Mouse (Mus musculus): ENCODE results near the gene Enthd1. TPM values are rescaled to one million over a fixed set of nuclear protein-coding genes. Genes with fewer than 3 reads are reported as not detected.

Enthd1 gene
- not detected for total RNA-seq (2021)
- long read RNA-seq, experiment 1 = 0 reads
- long read RNA-seq, experiment 2 = 0 reads

DNA sequence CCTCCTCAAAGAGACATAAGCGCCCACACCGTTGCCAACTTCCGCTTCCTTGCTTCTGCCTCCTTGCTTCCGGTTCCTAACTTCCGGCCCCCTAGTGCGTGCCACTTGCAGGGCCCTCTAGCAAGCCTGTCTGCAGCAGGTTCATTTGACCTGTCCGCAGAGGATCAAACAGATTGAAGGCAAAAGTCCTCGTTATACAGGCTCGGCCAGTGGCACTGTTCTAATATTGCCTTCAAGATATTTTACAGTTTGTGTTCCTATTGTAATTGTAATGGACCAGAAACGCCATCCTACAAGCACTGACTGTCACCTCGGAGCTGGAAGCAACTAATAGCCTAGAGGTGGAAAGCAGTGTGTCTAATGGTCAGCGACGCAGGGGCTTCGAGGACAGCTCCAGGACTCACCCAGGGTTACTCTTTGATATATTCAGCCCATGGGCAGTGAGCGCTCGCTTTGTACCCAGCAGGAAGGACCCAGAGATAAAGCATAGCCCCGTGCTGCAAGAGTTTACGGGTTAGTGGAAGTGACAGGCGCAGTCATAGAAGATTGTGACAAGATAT, at the start of gene Enthd1:
Enthd1 (minus strand) TSS at position 51 of the 560 bp plus-strand sequence.
- TF ChIP-seq CTCF (conservative IDR thresholded peaks at IDR 0.05) = no peak
- no peak for DNase-seq (ENCODE audit: low spot score in 2 of 2)
- Histone ChIP-seq H3K4me3 (no peak within 1 kb of the TSS), H3K27ac (no peak within 1 kb of the TSS)

DNA sequence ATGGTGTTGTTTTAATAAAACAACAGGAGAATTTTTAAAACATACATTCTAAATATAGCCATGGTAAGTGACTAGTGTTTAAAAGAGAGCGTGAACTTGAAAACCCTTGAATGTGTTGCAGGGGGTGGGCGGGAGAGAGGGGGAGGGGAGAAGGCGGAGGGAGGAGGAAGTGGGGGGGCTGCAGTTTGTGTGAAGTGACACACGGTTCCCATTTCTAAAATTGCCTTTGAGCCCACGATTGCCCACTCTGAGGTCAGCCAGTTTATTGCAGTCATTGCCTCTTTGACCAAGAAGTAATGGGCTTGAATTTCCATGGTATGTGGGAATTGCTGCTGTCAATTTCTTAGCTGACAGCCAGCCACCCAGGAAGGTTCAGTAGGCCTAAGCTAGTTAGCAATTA, 48.9 kb upstream of the Enthd1 start:
- no peak for TF ChIP-seq CTCF (conservative IDR thresholded peaks at IDR 0.05)
- Histone ChIP-seq H3K27ac (no peak overlapping the region), H3K4me3 (no peak overlapping the region)
- no peak for DNase-seq (ENCODE audit: low spot score in 2 of 2)

DNA sequence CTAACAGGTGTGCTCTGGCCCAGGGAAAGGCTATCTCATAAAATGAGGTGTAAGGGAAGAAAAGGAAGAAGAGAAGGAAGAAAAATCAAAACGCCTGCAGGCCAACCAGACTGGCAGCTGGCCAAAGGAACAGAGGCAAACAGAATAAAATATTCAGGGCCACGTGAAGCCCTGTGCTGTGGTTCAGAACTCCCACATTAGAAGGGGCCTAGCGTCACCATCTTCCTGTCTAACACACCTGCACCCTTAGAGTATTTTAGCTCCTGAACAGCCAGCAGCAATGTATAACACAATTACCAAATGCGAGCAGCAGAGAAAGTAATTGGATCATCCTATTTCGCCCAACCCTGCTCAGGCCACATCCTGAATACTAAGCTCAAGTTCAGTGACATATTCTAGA, 46.5 kb upstream of the Enthd1 start:
- no peak for TF ChIP-seq CTCF (conservative IDR thresholded peaks at IDR 0.05)
- H3K27ac ChIP-seq = no peak overlapping the region
- H3K4me3 ChIP-seq = no peak overlapping the region
- DNase-seq (ENCODE audit: low spot score in 2 of 2) = no peak

DNA sequence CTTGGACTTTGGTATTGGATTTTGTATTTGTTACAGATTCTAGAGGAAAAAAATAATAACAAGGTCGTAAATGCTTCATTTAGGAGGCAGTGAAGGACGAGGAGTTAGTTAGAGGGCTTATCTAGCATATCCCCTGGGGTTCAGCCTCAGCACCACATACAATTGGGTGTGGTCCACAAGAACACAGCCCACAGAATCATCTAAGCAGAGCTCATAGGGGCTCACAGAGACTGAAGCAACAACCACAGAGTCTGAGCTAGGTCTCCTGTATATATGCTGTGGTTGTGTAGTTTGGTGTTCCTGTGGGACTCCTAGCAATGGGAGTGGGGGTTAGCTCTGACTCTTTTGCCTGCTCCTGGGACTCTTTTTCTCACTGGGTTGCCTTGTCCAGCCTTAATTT, 45.4 kb upstream of the Enthd1 start:
- TF ChIP-seq CTCF (conservative IDR thresholded peaks at IDR 0.05) = no peak
- no peak overlapping the region for H3K27ac ChIP-seq
- no peak overlapping the region for H3K4me3 ChIP-seq
- DNase-seq (ENCODE audit: low spot score in 2 of 2) = no peak

DNA sequence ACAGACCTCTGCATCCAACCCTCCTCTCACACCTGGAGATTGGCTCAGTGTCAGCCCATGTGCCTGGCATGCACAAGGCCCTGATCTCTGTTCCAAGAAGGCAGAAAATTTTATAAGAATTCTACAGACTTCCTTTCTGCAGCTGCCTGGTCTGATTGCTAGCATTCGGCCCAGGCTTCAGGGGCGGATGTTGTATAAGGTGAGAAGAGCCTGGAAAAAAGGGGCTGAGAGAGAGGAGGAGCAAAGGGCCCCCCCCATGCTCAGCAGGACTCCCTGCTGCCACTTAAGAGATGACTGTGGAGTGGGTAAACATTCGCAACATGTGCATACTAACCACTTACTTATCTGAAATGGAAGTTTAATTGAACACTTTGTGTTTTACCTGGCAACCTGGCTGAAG, 43.0 kb upstream of the Enthd1 start:
- Histone ChIP-seq H3K27ac (no peak overlapping the region), H3K4me3 (no peak overlapping the region)
- TF ChIP-seq CTCF (conservative IDR thresholded peaks at IDR 0.05) = no peak
- DNase-seq (ENCODE audit: low spot score in 2 of 2) = no peak

DNA sequence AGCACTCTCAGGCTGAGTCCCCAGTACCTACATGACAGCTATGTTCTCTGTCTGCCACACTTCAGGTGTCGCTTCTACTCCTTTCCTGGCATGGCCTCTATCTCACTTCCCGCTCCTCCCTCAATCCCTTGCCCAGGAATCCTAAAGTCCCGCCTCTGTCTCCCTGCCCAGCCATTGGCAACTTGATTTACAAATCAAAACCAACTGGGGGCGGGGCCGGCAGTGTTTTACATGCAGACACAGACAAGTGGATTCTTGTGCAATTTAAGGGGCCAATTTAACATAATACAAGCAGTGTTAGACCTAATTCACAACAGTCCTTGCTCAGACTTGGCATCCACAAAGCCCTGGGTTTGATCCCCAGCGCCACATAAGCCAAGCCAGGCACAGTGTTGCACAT, 39.1 kb upstream of the Enthd1 start:
- Histone ChIP-seq H3K4me3 (no peak overlapping the region), H3K27ac (no peak overlapping the region)
- no peak for TF ChIP-seq CTCF (conservative IDR thresholded peaks at IDR 0.05)
- no peak for DNase-seq (ENCODE audit: low spot score in 2 of 2)

DNA sequence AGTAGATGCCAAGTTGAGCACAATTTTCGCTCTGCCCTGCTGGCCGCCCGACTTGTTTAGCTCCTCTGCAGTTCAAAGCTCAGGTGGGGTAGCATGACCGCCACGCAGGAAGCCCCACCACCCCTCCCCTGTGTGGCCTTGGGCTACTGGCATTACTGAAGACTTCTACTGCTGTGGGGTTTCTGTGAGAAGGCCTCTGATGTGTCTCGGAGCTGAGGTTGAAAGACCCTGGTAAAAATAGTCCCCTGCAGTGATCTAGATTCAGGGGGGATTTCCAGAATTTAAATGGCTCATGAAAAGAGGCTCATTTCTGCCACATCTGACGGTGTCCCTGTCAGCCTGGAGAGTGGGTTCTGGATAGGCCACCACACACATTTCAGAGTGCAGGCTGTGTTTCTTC, 37.5 kb upstream of the Enthd1 start:
- no peak for TF ChIP-seq CTCF (conservative IDR thresholded peaks at IDR 0.05)
- Histone ChIP-seq H3K4me3 (no peak overlapping the region), H3K27ac (no peak overlapping the region)
- no peak for DNase-seq (ENCODE audit: low spot score in 2 of 2)

DNA sequence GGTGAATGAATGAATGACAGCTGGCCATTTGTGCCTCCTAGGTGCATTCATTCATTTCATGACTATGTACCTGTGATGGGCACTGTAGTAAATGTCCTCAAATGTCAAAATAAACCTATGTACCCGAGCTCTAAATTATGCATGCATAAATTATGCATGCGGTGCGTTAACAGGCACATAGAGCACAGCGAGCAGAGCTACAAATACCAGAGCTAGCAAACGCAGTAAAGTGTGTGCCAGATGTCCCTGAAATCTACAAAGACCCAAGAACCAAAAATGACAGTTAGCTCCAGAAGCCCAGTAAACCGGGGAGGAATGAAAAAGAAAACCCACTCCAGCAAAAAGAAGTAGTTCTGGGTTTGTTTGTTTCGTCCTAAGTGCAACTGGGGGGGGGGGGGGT, 36.5 kb upstream of the Enthd1 start:
- no peak for TF ChIP-seq CTCF (conservative IDR thresholded peaks at IDR 0.05)
- H3K4me3 ChIP-seq = no peak overlapping the region
- H3K27ac ChIP-seq = no peak overlapping the region
- DNase-seq (ENCODE audit: low spot score in 2 of 2) = no peak

DNA sequence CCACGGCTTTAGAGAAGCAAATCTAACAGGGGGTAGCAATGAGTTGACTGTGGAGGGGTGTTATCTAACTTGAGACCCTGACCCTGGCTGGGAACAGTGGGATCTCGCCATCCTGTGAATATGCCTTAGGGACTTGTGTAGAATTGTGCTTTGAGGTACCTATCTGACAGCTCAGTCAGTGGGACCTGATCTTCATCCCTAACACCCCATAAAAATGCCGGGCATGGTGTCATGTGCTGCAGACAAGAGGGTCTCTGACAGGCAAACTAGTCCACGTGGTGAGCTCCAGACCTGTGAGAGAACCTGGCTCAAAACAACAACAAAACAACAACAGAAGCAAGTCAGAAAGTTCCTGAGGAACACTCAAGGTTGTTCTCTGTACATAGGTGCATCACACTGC, 34.9 kb upstream of the Enthd1 start:
- DNase-seq (ENCODE audit: low spot score in 2 of 2) = no peak
- TF ChIP-seq CTCF (conservative IDR thresholded peaks at IDR 0.05) = no peak
- Histone ChIP-seq H3K4me3 (no peak overlapping the region), H3K27ac (no peak overlapping the region)

DNA sequence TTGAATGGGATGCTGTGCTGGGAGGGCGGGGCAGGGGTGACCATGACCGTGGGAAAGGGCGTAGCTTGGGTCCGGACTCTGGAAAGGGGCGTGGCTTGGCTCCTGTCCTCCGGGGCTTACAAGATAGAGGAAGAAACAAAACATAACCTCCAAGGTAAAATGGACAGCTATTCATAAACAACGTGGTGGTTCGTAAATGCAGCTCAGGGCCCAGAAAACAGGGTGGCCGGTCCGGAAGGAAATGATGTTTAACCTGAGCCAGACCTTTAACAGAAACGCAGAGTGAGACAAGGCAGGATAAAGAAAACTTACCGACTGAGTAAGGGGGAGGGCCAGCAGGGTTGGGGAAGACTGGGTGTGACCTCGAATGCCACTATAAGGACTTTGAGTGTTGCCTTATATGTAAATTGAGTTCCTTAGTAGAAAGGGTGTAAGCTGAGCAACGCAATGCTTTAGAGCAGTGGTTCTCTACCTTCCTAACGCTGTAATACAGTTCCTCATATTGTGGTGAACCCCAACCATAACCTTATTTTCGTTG, 34.3 kb upstream of the Enthd1 start:
- DNase-seq (ENCODE audit: low spot score in 2 of 2) = no peak
- no peak overlapping the region for H3K27ac ChIP-seq
- no peak for TF ChIP-seq CTCF (conservative IDR thresholded peaks at IDR 0.05)
- no peak overlapping the region for H3K4me3 ChIP-seq

DNA sequence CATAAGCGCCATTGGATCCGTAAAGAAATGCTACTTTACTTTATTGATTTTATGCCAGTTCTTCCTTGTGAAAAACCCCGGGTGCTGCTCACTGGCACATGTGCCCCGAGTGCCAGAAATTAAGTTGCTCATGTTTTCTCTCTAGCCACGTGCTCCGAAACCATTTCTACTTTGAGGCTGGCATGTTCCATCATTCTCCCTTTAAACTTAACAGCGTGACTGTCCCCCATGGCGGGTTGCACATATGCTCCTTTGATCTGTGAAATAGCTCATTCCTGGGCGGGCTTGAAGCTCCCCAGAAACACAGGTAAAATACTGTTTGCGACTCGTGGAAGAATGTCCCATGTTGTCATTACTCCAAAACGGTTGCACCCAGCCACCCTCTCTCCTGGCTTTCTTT, 33.8 kb upstream of the Enthd1 start:
- DNase-seq (ENCODE audit: low spot score in 2 of 2) = no peak
- no peak overlapping the region for H3K4me3 ChIP-seq
- TF ChIP-seq CTCF (conservative IDR thresholded peaks at IDR 0.05) = no peak
- H3K27ac ChIP-seq = no peak overlapping the region

DNA sequence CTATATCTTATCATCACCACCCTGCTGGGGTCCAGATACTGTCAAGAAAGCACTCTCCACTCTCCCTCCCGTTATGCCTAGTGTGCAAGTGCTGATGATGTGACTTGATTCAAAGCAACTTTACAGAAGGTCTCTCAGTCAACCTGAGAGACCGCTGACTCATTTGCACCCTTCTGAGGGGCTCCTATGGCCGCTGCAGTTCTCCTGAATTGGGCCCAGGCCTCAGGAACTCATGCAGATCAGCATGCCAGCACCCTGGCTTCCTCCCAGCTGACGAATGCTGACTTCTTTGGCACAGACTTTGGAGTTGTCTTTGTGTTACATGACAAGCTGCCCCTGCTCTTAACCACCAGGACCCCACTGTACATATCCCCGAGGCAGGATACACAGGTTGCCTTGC, 28.9 kb upstream of the Enthd1 start:
- no peak for TF ChIP-seq CTCF (conservative IDR thresholded peaks at IDR 0.05)
- no peak overlapping the region for H3K4me3 ChIP-seq
- no peak overlapping the region for H3K27ac ChIP-seq
- DNase-seq (ENCODE audit: low spot score in 2 of 2) = no peak

DNA sequence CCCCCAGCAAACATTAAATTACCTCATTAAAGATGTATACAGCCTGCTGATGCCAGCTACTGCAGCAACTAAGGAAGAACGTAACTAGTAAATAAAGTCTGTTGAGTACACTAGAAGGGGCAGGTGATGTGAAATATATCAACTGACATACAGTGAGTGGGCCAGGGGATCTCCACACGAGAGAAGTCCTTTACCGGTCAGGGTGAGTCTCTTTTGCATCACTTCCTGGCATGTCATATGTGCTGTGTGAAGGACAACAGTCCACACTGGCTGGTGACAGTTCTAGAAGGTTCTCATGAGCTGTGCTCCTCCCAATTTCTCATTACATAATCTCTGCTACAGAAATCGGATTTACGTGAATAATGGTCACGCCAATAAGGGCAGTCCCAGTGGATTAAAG, 27.8 kb upstream of the Enthd1 start:
- Histone ChIP-seq H3K27ac (no peak overlapping the region), H3K4me3 (no peak overlapping the region)
- TF ChIP-seq CTCF (conservative IDR thresholded peaks at IDR 0.05) = no peak
- no peak for DNase-seq (ENCODE audit: low spot score in 2 of 2)

DNA sequence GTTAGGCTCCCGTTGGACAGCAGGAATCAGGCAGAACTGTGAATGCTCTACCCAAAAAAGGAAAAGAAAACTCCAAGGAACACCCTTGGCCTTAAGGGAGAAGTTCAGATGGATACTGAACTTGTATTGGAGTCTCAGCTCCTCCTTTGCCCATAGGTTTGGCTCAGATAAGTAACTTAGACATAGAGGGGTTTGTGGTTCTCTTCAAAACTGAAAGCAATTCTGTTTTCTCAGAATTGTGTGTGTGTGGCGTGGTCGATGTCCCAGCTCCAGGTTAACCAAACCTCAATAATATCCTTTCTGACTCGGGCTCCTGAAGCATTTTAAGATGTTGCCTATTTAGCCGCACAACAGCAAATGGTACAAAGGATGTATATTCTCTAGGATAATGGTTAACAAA, 25.7 kb upstream of the Enthd1 start:
- DNase-seq (ENCODE audit: low spot score in 2 of 2) = no peak
- TF ChIP-seq CTCF (conservative IDR thresholded peaks at IDR 0.05) = no peak
- Histone ChIP-seq H3K4me3 (no peak overlapping the region), H3K27ac (no peak overlapping the region)

DNA sequence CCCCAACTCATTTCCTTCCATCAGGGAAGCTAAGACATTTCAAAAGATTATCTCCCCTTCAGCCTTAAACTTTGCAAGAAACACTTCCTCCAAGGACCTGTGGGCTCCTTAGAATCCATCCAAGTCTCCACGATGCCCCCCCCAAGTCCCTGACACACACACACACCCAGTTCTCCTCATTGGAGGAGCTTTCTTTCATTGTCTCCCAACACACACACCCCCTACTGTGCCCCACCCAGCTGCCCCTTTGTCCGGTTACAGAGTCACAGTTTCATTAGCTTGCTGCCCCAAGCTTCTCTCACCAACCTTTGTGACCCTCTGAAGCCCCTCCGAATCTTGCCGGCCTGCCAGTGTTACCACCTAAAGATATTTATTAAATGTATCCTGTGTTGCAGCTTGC, 21.3 kb upstream of the Enthd1 start:
- no peak for TF ChIP-seq CTCF (conservative IDR thresholded peaks at IDR 0.05)
- no peak overlapping the region for H3K27ac ChIP-seq
- no peak overlapping the region for H3K4me3 ChIP-seq
- DNase-seq (ENCODE audit: low spot score in 2 of 2) = no peak
